Mouse (Mus musculus) layer of hippocampus, postnatal 36 days (tissue): ENCODE data around the gene Eif2b2. TPM values are rescaled to one million over a fixed set of nuclear protein-coding genes. Genes with fewer than 3 reads are reported as not detected.

Source experiments
- DNase-seq, 2 experiments: peaks; one replicate each; pipeline ENCODE4 v3.0.0; 2022
- total RNA-seq, 2 experiments: library from RNA; stranded (reverse); gene quantifications; 2 replicates each; pipeline ENCODE4 v1.2.3; 2021

Gene Eif2b2
- 10 to 100 TPM; 52.4 to 57.6 TPM for total RNA-seq

- peak; percentile 99 for DNase-seq
These were observed at the start of gene Eif2b2 for GRCm38 (mm10) chr12:85219236-85219904. TSS of gene Eif2b2 (plus strand) at chr12:85219481.

- DNase-seq = no peak
These were observed 49.4 kb upstream of the Eif2b2 start for GRCm38 (mm10) chr12:85169877-85170276.

DNA sequence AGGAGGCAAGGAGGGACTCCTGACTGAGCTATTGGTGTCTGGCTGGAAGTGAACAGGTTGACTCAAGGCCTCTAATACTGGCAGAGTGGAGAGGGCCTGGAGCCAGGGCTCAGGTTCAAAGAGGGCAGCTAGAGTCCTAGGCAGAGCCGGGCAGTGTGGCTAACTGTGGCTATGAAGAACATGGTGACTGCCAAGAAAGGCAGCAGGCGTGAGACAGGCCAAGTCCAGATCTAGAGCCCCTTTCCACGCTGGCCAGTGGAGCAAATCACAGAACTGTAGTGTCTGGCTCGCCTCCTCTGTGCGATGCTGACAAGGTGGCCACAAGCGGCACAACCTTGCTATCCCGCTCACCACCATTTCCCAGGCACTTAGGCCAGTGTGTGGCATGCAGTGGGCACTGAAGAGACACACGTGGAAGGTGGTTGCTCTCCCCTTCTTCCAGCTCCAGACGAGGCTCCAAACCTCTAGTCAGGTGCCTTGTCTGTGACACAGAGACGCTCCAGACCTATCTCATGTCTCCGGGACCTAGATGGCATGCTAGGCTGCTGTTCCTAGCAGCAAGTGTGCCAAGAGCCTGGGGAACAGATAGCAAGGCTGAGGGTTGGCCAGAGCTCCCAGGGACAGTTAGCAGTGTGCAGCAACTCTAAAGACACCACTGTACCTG lies 48.9 kb upstream of the Eif2b2 start:
- peak in 1 of 2 experiments; percentile 48 for DNase-seq

DNA sequence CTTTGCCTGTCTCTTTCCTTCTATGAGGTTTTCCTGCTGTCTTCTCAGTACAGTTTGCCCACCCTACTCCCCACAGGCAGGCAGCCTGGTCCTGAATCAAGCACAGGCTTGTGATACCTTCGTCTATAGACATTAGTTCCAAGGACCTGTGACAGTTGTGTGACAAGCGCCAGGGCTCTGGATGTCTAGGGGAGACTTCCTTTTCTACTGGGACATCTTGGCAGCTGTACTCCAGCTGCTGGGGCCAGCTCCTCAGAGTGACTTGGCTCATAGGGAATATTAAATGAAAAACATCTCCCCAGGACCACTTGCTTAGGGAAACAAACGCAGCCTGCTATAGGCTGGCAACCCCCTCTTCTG lies 48.4 kb upstream of the Eif2b2 start:
- no peak for DNase-seq

- no peak for DNase-seq
These were observed 45.3 kb upstream of the Eif2b2 start for GRCm38 (mm10) chr12:85174016-85174415.

- no peak for DNase-seq
These were observed 44.1 kb upstream of the Eif2b2 start for GRCm38 (mm10) chr12:85175087-85175675.

DNA sequence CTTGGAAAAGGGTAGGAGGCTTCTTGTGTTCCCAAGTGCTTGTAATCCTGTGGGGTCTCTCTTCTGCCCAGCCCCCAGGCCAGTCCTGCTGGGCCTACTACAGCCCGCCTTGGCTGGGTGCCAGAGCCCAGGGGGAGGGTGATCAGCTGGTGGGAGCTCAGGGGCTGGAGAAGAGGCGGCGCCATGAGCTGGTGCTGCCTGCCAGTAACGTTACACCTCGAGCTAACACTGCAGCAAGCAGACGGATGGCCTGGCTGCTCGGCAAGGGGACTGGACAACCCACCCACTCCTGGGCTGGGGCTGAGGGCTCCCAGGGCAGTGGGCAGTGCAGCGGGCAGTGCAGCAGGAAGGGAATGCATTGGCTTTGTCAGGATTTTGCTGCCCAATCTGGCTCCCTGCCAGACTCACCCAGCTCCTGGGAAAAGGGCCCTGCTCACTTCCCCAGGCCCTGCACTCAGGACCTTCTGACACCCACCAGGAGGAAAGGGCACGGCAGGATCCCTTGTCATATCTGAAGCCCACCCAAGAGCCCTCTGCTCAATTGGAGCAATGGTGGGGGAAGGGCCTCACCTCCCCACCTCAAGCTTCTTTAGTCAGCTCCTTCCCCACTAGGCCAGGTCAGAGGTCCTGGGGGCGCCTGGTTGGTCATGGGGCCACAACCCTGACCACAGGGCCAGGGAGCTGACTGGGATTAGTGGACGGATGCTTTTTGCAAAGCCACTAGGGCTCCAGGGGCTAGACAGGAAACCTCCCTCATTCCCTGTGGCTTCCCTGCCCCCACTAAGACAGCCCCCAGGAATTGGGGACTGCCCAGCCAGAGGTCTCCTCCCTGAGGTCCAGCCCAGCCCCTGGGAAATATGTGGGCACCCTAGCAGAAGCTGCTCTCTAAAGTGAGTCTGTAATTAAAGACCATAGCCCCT lies 43.1 kb upstream of the Eif2b2 start:
- DNase-seq = no peak

GRCm38 (mm10) chr12:85176846-85177523 lies 42.3 kb upstream of the Eif2b2 start:
- no peak for DNase-seq

- DNase-seq = no peak
These were observed 41.5 kb upstream of the Eif2b2 start, which contains the start of gene Pgf for GRCm38 (mm10) chr12:85177740-85178239. TSS of gene Pgf (minus strand) at chr12:85177790.

- DNase-seq = no peak
These were observed 41.0 kb upstream of the Eif2b2 start for GRCm38 (mm10) chr12:85178294-85178693.

DNA sequence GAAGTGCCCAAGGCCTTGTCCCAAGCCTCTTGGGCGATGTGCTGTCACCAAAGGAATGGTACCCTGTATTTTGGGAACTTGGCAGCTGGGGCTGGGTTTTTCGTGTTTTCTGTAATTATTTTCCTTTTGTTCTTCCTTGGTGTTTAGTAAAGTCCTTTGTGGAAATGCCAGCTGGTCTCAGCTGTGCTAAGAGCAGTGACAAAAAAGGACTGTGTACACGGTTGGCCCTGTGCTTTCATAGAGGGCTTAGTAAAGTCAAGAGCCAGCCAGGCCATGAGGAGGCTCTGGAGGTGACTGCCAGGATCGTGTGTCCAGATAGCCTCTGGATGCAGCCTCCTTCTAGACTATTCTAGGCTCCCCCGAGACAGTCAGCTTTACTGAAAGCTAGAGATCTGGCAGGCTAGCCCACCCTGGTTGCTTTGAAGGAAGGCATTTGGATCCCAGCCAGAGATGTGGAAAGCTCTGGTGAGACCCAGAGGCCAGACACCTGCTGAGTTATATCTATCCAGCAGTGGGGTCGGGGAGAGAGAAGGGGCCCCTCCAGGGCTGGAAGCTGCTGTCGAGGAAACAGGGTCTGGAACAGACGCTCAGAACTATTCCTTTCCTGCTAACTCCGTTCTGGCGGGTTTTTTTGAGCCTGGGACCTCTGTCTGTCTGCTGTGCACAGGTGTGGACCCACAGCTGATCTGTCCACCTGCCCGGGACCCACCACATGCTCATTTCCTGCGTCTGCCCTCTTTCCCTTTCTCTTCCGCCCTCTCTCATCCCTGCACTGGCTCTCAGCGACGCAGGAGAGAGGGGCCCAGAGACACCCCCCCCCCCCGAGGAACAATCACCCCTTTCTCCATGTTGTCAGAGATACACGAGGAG lies 37.6 kb upstream of the Eif2b2 start:
- no peak for DNase-seq

DNA sequence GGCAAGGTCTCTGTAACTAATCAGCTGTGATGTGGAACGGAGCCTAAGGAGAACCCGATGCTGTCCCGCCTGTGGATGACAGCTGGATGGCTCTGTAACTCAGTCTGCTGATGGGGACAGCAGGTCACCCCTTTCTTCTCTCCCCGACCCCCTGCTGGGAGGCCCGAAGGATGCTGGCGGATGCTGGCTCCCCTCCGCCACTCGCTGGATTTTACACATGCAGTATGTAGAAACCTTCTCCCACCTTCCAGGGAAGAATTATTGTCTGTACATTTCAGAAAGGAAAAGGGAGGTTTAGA lies 37.0 kb upstream of the Eif2b2 start:
- no peak for DNase-seq

DNA sequence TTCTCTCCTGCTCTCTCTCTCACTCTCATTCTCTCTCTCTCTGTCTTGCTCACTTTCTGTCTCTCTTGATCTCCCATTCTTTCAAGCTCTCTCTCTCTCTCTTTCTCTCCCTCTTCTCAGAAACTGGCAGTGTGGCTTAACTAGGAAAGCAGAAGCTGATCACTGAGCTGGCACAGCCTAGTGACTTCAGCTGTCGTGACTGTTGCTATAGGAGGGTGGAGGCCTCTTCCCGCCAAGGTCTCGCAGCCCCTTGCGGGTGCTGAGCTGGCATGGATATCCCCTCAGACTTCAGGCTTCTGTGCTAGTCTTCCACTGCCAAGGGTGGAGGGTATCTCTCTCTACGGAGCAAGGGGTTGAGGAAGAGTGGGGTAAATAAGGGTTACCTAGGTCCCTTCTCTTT lies 36.4 kb upstream of the Eif2b2 start:
- DNase-seq = no peak

- no peak for DNase-seq
These were observed 35.2 kb upstream of the Eif2b2 start for GRCm38 (mm10) chr12:85184118-85184517.

- no peak for DNase-seq
These were observed 33.5 kb upstream of the Eif2b2 start for GRCm38 (mm10) chr12:85185810-85186209.

- no peak for DNase-seq
These were observed 32.9 kb upstream of the Eif2b2 start for GRCm38 (mm10) chr12:85186361-85186760.

- no peak for DNase-seq
These were observed 29.0 kb upstream of the Eif2b2 start for GRCm38 (mm10) chr12:85190290-85190689.

DNA sequence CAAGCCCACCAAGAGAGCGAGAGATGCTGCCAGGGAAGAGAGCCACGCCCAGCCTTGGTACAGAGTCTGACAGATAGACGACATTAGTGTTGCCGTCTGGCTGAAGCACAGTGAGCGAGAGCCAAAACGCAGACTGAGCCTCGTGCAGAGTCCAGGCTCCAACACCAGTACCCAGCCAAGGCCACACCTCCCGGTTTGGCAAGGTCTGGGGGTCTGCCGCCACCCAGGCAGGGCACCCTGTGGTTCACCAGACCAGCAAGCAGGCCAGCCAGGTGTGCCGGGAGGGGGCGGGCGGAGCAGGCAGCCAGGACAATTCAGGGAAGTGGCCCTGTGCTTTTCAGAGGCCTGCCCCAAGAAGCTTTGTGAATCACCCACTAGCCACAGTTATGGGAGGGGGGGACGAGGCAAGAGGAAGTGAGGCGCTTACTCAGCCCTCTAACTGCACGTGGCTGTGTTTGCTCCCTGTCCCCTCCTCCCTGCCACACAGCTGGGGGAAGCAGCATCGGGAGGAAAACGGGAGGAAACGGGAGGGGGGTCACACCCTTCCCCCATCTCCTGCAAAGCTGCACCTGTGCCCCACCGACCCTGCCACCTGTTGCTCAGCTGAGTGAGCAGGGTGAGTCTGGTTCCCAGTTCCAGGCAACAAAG lies 26.7 kb upstream of the Eif2b2 start:
- DNase-seq = no peak

- no peak for DNase-seq
These were observed 26.1 kb upstream of the Eif2b2 start for GRCm38 (mm10) chr12:85193146-85193545.

GRCm38 (mm10) chr12:85193923-85194622 lies 25.2 kb upstream of the Eif2b2 start:
- DNase-seq = no peak
